Mouse (Mus musculus) bone marrow macrophage, adult 2 months (primary cell): ENCODE results near the gene Gm20388.

Source experiments
- CTCF ChIP-seq: IDR thresholded peaks from 2 replicates; pipeline ENCODE4 v1.5.1; 2012; ENCODE audit warnings: low read depth, mild to moderate bottlenecking, low read length, moderate library complexity
- POLR2A ChIP-seq: IDR thresholded peaks from 2 replicates; pipeline ENCODE4 v1.6.1; 2012; ENCODE audit warnings: mild to moderate bottlenecking, low read depth, low read length, borderline replicate concordance

GRCm38 (mm10) chr8:122375320-122375719, 2464.7 kb downstream of the Gm20388 start:
- TF ChIP-seq CTCF: no peak
- TF ChIP-seq POLR2A: no peak
